8 mouse cellular contexts compared by ENCODE assay signal in the genomic region with DNA sequence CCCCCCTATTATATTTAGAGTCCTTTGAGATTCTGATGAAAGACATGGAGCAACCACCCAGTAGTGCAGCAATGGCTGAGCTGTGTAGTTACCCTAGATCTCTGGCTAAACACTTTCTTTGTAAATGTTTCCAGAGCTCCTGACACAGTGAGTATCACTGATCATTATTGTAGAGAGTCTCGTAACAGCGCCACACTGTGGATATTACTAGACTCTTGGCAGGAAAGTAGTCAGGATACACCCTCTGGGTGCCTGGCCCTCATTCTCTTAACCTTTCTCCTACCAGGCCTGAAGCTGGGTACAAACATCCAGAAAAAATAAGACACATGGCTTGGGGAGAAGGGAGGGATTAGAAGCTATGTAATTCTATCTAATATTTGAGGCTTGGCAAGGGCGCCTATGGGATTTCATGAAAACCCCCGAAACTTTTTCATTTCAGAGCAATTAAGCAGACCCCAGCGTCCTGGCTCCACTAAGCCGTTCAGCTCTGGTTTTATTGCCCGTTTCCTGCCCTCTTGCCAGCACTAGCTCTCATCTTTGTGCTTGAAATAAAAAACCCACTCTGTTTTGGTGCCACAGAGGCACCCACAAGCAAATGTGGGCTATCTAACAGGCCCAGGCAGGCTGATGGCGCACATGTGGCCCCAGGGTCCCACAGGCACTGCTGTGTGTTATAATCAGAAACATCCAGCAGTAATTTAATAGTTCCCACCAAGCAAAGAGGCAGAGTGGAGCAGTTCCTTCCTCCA. TPM values are rescaled to one million over a fixed set of nuclear protein-coding genes. Genes with fewer than 3 reads are reported as not detected.
DNase-seq lines count a peak whose midpoint lies in the region; ATAC-seq and TF ChIP-seq lines count a peak whose summit lies in the region.

No protein-coding gene starts in this region.

- H3K36me3 ChIP-seq in intestine, postnatal 0 days (ENCODE audit: control insufficient read depth, insufficient read depth): no peaks in the 10 kb centered on the region
- no peaks in the 10 kb centered on the region for H3K36me3 ChIP-seq in intestine, embryonic 16.5 days (ENCODE audit: control insufficient read depth, insufficient read depth, low read length)

- no peak for ATAC-seq in intestine, postnatal 0 days
- no peak for ATAC-seq in intestine, embryonic 16.5 days

- no peak overlapping the region for H3K4me2 ChIP-seq in intestine, postnatal 0 days (replicated peaks; ENCODE audit: low read depth)
- no peak overlapping the region for H3K4me2 ChIP-seq in intestine, embryonic 16.5 days (ENCODE audit: low read depth, low read length)

- peak; percentile 57 for DNase-seq in ZHBTc4 (ENCODE audit: low read depth, low spot score)
- peak; percentile 73 for DNase-seq in fibroblast of lung, adult 2 months (ENCODE audit: low read depth)
- DNase-seq in layer of hippocampus, postnatal 14 days (ENCODE audit: low spot score in 2 of 2): peak; percentile 3 to 28
- DNase-seq in skeletal muscle tissue, adult 2 months (ENCODE audit: low read depth, low spot score): peak; percentile 42
- no peak for DNase-seq in frontal cortex, postnatal 25 days (ENCODE audit: low spot score in 2 of 2)
- no peak for DNase-seq in left cerebral cortex, adult 8-10 months (ENCODE audit: low spot score in 2 of 2)

- no peaks in the 10 kb centered on the region for H3K27me3 ChIP-seq in intestine, postnatal 0 days (replicated peaks; ENCODE audit: control insufficient read depth, insufficient read depth, low read length)
- H3K27me3 ChIP-seq in intestine, embryonic 16.5 days (replicated peaks; ENCODE audit: control insufficient read depth, insufficient read depth, low read length): no peaks in the 10 kb centered on the region

- no peaks in the 10 kb centered on the region for H3K4me1 ChIP-seq in intestine, postnatal 0 days (replicated peaks; ENCODE audit: control insufficient read depth, insufficient read depth, low read length)
- no peaks in the 10 kb centered on the region for H3K4me1 ChIP-seq in intestine, embryonic 16.5 days (ENCODE audit: control insufficient read depth, insufficient read depth, low read length)

- no peak overlapping the region for H3K27ac ChIP-seq in intestine, postnatal 0 days (ENCODE audit: low read depth, low read length)
- no peak overlapping the region for H3K27ac ChIP-seq in intestine, embryonic 16.5 days (ENCODE audit: low read length)

- H3K9ac ChIP-seq in intestine, postnatal 0 days (ENCODE audit: low read depth, low read length): no peak overlapping the region
- no peak overlapping the region for H3K9ac ChIP-seq in intestine, embryonic 16.5 days (ENCODE audit: low read depth, low read length)

- TF ChIP-seq CTCF in intestine, postnatal 0 days (IDR thresholded peaks at IDR 0.05; ENCODE audit: low read depth): peak; percentile 59

- no peaks in the 10 kb centered on the region for H3K9me3 ChIP-seq in intestine, postnatal 0 days (ENCODE audit: control insufficient read depth)
- no peaks in the 10 kb centered on the region for H3K9me3 ChIP-seq in intestine, embryonic 16.5 days (ENCODE audit: control insufficient read depth, low read length)

- 69% methylated on average over 8 of the region's 8 CpGs for WGBS in intestine, postnatal 0 days
- 66% methylated on average over 8 of the region's 8 CpGs for WGBS in intestine, embryonic 16.5 days

- no peak overlapping the region for H3K4me3 ChIP-seq in intestine, postnatal 0 days (ENCODE audit: low read depth, low read length)
- no peak overlapping the region for H3K4me3 ChIP-seq in intestine, embryonic 16.5 days (ENCODE audit: low read length)

RNA-seq across cellular contexts. Expression of a gene that starts 22.2 kb away (rescaled TPM):
- polyA plus RNA-seq in intestine, postnatal 0 days (2015; fragmentation: Nextera tagmentation; extraction: Ambion mirVana): not detected in 2 replicates
- not detected in 2 replicates for polyA plus RNA-seq in intestine, embryonic 16.5 days (2015; fragmentation: Nextera tagmentation; extraction: Ambion mirVana)
- not detected for total RNA-seq in layer of hippocampus, postnatal 14 days (2021)
- total RNA-seq in left cerebral cortex, adult 8-10 months (2022): not detected

Comparison
In these comparisons a context has a peak if more than half of its experiments do, and no peak if none do; other contexts are left out.
1. DNase-seq: peak in ZHBTc4 (single experiment), fibroblast of lung, adult 2 months (single experiment), layer of hippocampus, postnatal 14 days (2 of 2) and skeletal muscle tissue, adult 2 months (single experiment); none in frontal cortex, postnatal 25 days (0 of 2) and left cerebral cortex, adult 8-10 months (0 of 2).